Mouse (Mus musculus) left cerebral cortex, adult 11 months (tissue): ENCODE results near the gene Pkig.

Experiments used
- DNase-seq: peaks from one replicate; pipeline ENCODE4 v3.0.0; 2022; ENCODE audit warnings: low spot score

The Pkig gene

DNA sequence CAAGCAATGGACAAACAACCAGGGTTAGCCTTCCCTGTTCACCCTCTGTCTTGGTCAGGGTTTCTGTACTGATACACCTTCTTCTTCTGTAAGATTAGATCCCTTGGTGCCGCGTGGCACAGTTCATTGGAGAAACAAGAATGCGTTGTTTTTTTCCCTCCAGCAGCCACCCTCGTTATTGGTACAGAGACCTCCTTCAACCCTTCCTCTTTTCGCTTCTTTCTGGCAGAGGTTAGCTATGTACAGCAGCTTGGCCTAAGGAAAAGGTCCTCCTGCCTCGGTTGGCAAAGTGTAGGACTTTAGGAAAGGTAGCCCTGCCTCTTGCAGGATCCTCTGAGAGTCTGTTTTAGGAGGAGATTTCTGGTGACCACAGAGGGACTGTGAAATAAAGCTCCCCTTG is 102.4 kb downstream of the Pkig start:
- no peak for DNase-seq

DNA sequence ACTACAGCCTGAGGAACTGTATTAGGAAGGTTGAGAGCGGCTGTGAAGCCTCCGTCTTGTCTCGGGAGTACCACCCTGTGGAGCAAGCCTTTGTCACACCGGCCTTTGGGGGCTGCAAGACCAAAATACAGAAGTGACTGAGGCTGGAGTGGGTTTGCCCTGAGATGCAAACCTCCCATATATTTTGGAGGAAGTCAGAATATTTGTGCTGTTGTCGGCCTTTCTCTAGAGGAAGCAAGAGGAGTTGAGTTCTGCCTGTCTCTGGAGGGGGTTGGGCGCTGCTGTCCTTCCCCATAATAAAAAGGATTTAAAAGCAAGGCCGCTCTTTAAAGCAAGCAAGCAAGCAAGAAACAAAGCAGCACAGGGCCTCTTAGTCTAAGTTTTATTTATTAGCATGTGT is 103.2 kb downstream of the Pkig start:
- no peak for DNase-seq

DNA sequence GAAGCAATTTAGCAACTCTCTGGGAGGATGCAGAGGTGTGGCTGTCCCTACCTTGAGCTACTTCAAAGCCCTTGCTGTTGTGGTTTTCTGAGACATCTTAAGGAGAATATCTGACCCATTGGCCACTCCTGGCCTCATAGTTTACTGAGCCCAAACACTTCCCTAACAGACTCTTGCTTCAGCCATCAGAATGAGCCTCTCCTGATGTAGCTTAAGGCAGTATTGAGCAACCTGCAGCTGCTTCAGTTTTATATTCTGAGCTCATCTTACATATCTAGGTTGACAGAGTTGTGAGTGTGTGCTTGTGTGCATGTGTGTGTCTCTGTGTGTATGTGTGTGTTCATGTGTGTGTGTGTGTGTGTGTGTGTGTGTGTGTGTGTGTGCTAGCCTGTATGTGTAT is 108.1 kb downstream of the Pkig start:
- no peak for DNase-seq

DNA sequence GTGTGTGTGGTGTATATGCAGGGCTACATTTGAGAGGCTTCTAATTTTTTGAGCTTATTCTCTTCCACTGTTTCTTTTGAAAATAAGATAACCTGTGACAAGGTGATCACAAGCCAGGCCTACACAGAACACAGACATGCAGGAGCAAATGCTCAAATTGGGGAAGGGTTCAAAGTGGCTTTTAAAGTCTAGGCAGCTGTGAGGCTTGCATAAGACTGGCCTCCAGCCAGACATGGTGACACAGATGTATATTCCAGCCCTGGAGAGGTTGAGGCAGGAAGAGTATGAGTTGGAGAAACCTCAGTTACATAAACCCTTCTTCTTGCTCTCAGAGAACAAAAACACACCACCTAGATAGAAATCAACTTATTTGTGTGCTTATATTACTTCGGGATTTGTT is 108.7 kb downstream of the Pkig start:
- no peak for DNase-seq

DNA sequence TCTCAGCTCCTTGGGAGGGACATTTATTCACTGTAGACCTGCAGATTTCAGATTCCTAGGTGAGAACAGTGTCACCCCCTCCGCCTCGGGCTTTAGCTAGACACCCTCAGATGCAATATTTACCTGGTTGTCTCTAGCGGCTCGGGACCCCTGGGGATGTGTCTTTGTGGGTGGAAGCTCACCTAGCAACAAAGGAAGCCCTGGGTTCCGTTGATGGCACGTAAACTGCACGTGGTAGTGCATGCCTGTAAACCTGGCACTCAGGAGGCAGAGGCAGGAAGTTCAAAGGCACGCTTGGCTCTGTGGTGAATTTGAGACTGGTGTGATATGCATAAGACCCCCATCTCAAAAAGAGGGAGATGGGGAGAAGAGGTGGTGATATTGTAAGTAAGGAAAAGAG is 112.5 kb downstream of the Pkig start:
- DNase-seq = no peak
